Mouse (Mus musculus): Measurements from ENCODE around the gene Casq2.

The Casq2 gene

DNA sequence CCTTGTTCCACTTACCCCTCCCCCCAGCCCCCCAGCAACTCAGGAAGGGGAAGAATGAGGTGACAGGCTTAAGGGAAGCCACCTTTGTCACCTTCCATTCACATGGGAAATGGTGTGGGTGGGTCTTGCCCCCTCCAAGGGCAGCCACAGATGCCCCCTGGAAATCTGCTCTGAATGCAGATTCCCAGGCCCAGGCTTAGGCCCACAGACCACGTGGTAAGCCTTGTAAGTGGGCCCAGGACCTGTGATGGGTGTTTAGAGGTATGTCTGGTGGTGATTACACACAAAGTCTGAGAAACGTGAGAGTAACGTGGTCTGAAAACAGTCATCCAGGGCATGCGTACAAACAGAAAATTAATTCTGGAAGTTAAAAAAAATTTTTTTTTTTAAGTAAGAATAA lies 78.7 kb downstream of the Casq2 start:
- no peak for DNase-seq (ENCODE audit: low spot score in 2 of 2)

GRCm38 (mm10) chr3:102165536-102166286 lies 79.5 kb downstream of the Casq2 start:
- no peak for DNase-seq (ENCODE audit: low spot score in 2 of 2)

DNA sequence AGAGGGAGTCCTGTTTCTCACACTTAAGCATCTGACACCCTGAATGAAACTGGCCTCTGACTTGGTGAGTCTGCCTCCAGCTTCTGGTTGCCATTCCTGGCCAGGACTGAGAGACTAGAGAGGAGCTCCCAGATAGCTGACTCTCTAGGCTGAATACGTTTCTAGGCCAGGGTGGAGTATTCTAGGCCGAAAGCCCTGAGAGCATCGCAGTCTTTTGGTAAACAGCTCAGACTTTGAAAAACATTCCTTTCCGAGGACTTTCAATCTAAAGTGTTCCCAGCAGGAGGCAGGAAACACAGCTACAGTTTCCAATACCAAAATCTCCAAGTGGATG lies 80.0 kb downstream of the Casq2 start:
- DNase-seq (ENCODE audit: low spot score in 2 of 2): no peak

GRCm38 (mm10) chr3:102166794-102167193 lies 80.6 kb downstream of the Casq2 start:
- DNase-seq (ENCODE audit: low spot score in 2 of 2): no peak

DNA sequence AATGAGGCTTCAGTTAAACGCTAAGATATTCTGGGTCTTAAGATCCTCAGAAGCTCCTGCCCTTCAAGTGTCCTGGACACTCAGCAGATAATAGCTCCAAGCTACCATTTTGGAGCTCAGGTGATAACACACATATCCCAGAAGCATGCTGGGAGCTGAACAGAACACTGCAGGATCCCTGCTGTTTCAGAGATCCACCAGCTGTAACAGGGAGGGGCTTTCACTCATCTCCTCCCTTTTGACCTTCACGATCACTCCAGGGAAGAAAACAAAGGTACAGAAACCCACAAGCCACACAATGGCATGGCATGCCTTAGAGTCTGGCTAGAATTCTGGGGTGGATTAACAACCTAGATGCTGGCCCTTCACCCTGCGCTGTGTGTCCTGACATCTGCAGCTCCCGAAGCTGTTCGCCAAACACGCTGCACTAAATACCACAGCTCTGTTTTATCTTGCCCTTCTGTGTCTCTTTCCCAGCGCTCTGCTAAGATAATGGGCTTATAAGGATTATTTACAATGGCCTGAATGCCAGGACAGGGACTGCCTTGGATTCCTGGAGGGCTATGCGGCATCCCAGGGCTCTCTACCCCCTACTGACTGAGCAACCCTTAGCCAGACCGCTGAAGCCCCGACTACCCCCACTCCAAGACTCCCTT lies 81.5 kb downstream of the Casq2 start:
- DNase-seq (ENCODE audit: low spot score in 2 of 2): no peak

GRCm38 (mm10) chr3:102169197-102169905 lies 83.1 kb downstream of the Casq2 start:
- peak; percentile 97 to 98 for DNase-seq (ENCODE audit: low spot score in 2 of 2)

- DNase-seq (ENCODE audit: low spot score in 2 of 2): no peak
These were observed 88.1 kb downstream of the Casq2 start for GRCm38 (mm10) chr3:102174118-102174865.

DNA sequence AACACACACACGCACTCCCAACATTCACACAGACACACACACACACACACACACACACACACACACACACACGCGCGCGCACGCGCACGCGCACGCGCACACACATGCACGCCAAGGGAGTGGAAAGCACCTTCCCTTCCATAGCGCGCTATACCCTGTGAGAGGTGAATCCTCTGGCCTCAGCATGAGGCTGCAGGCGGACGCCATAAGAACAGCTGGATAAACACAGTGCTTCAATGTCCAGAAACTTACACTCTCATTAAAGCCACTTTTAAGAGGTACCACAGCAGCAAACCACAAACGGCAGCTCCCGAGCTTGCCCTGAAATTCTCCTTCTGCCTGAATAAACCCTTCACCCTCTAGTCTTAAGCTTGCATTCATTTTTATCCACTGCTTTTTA lies 89.5 kb downstream of the Casq2 start:
- DNase-seq (ENCODE audit: low spot score in 2 of 2): no peak

DNA sequence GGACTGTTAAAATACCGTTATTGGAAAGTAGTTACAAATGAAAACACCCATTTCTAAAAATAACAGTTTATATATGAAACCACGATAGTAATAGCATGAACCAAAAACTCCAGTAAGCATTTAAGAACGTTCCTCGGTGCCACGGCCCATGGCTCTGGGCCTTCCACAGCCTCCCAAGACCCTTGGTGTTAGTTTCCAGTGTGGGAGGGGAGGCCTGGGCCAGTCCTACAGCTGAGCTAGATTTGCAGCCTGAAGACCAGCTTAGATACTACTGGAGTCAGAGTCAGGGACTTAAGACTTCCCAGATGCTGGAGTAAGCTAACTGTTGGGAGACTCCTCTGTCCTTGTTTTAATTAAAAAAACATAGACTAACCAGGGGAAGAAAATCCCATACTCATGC lies 89.9 kb downstream of the Casq2 start:
- DNase-seq (ENCODE audit: low spot score in 2 of 2): no peak

GRCm38 (mm10) chr3:102177837-102178615 lies 91.8 kb downstream of the Casq2 start:
- no peak for DNase-seq (ENCODE audit: low spot score in 2 of 2)

GRCm38 (mm10) chr3:102179869-102180268 lies 93.7 kb downstream of the Casq2 start:
- no peak for DNase-seq (ENCODE audit: low spot score in 2 of 2)

GRCm38 (mm10) chr3:102180746-102181145 lies 94.5 kb downstream of the Casq2 start:
- no peak for DNase-seq (ENCODE audit: low spot score in 2 of 2)

GRCm38 (mm10) chr3:102181191-102181590 lies 95.0 kb downstream of the Casq2 start:
- DNase-seq (ENCODE audit: low spot score in 2 of 2): no peak

- DNase-seq (ENCODE audit: low spot score in 2 of 2): no peak
These were observed 96.4 kb downstream of the Casq2 start for GRCm38 (mm10) chr3:102182601-102183000.

DNA sequence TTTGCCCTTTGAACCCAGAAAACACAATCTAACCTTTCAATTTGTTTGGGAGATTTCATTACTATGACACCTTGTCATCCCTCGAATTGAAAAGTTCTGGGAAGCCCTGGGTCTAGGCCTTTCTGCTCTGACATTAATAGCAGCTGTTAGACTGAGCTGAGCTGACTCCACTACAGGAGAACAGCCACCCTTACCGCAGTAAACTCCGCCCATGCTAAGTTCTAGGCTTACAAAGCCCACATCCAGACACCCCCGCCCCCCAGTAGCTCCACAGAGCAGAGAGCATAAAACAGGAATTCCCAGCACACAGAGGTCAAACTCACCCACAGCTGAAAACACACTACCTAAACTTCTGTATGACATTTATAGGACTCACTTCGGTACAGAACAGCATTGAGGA lies 98.5 kb downstream of the Casq2 start:
- DNase-seq (ENCODE audit: low spot score in 2 of 2): no peak

DNA sequence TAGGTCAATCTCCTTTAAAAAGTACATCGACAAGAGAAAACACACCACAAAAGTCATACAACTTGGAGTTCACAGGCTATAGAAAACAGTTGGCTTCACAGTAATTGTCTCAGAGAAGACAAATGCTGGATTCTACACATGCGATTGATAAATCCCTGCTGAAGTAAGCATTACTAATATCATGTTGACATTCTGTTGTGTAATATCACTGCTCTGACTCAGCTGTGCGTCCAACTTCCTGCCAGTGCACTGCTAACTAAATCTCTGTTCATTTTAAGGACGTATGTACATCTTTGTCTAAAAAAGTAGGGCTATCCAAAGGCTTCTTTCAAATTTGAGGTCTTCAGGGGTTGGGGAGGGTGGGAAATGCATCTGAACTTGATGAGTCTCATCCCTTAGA lies 101.2 kb downstream of the Casq2 start:
- no peak for DNase-seq (ENCODE audit: low spot score in 2 of 2)

DNA sequence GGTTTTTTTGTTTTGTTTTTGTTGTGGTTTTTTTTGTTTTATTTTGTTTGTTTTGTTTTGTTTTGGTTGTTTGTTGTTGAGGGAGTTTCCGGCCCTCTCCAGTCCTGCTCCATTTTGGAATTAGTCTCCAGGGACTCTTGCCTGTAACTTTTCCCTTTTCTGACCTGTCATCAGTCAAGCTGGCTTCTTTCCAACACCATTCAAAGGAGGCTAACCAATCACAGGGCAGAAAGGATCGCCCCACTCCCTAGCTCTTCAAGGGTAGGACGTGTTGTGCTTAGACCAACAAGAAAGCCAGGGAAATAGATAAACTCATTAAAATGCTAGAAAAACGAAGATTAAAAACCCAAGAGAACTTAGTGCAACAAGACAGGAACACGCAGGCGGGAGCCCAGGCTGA lies 102.8 kb downstream of the Casq2 start:
- no peak for DNase-seq (ENCODE audit: low spot score in 2 of 2)

- DNase-seq (ENCODE audit: low spot score in 2 of 2): no peak
These were observed 103.8 kb downstream of the Casq2 start for GRCm38 (mm10) chr3:102190015-102190414.

DNA sequence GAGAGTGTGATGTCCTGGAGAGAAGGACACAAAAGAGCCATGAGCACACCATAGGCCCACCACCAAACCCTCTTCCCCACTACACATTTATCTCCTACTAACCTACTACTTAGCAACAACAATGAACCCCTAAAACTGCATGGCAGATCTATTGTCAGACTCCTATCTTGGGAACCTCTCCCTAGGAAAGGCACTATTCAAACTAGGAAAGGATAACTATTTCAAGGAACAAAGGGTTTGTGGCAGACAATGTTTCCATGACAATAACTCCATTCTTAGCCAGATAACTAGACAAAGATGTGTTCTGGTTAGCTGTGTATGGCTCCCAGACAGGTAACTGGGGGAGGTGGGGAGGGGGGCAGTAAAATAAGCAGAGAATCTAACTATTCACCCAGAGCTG lies 104.4 kb downstream of the Casq2 start:
- DNase-seq (ENCODE audit: low spot score in 2 of 2): no peak

- no peak for DNase-seq (ENCODE audit: low spot score in 2 of 2)
These were observed 105.4 kb downstream of the Casq2 start for GRCm38 (mm10) chr3:102191575-102191974.

GRCm38 (mm10) chr3:102192621-102193020 lies 106.4 kb downstream of the Casq2 start:
- DNase-seq (ENCODE audit: low spot score in 2 of 2): no peak

Measured in right cerebral cortex, postnatal 10 days (tissue).